Mouse (Mus musculus): ENCODE results near the gene Pik3r2.

GRCm38 (mm10) chr8:70772075-70772474, 4.4 kb downstream of the Pik3r2 start:
- TF ChIP-seq KAT2A (conservative IDR thresholded peaks at IDR 0.05; ENCODE audit: low read depth, low read length) (no peak), GATA1 (IDR thresholded peaks at IDR 0.05; ENCODE audit: low read depth, low read length) (no peak), POLR2A (IDR thresholded peaks at IDR 0.05; ENCODE audit: control insufficient read depth in 1 of 2, insufficient read depth in 1 of 2, low read depth in 1 of 2, low read length in 2 of 2, poor library complexity in 1 of 2) (no peak), CTCF (IDR thresholded peaks at IDR 0.05 in 2 of 3, conservative IDR thresholded peaks at IDR 0.05 in 1 of 3; ENCODE audit: control insufficient read depth in 1 of 3, insufficient read depth in 1 of 3, low read depth in 2 of 3, low read length in 3 of 3, poor library complexity in 1 of 3, severe bottlenecking in 1 of 3) (no peak), EP300 (IDR thresholded peaks at IDR 0.05; ENCODE audit: low read depth in 1 of 2, low read length in 2 of 2) (no peak), TCF12 (IDR thresholded peaks at IDR 0.05; ENCODE audit: low read depth, low read length) (no peak), MAZ (IDR thresholded peaks at IDR 0.05; ENCODE audit: low read depth, low read length) (no peak), RCOR1 (IDR thresholded peaks at IDR 0.05; ENCODE audit: low read depth, low read length) (no peak)
